Mouse (Mus musculus) myocyte (in vitro differentiated cells): Measurements from ENCODE around the gene Cab39l. TPM values are rescaled to one million over a fixed set of nuclear protein-coding genes. Genes with fewer than 3 reads are reported as not detected.
A peak's percentile ranks its signal among the peaks of the same experiment; 100 is the strongest.

Experiments
- H3K27me3 ChIP-seq: one replicate; pipeline ENCODE4 v1.6.1; 2011; ENCODE audit not compliant: control insufficient read depth, insufficient read depth, insufficient read length
- H3K36me3 ChIP-seq: one replicate; pipeline ENCODE4 v1.6.1; 2011; ENCODE audit not compliant: control insufficient read depth, insufficient read depth
- H3K4me2 ChIP-seq: one replicate; pipeline ENCODE4 v1.6.1; 2011; ENCODE audit warnings: low read depth, control low read depth
- H3K4me3 ChIP-seq: one replicate; pipeline ENCODE4 v1.5.1; 2011; ENCODE audit warnings: mild to moderate bottlenecking, control low read depth, moderate library complexity
- H3K79me2 ChIP-seq: one replicate; pipeline ENCODE4 v1.6.1; 2011; ENCODE audit not compliant: control insufficient read depth, insufficient read depth
- H3ac ChIP-seq: one replicate; pipeline ENCODE4 v1.6.1; 2011; ENCODE audit not compliant: control insufficient read depth, insufficient read length
- CEBPB ChIP-seq: IDR thresholded peaks from 2 replicates; pipeline ENCODE4 v1.6.1; 2011; ENCODE audit warnings: mild to moderate bottlenecking, moderate library complexity; ENCODE audit not compliant: poor library complexity, insufficient read depth, severe bottlenecking
- E2F4 ChIP-seq: IDR thresholded peaks from one replicate; pipeline ENCODE4 v1.6.1; 2011; ENCODE audit warnings: mild to moderate bottlenecking, control low read depth, moderate library complexity; ENCODE audit not compliant: insufficient read depth
- MAX ChIP-seq: IDR thresholded peaks from one replicate; pipeline ENCODE4 v1.6.1; 2011; ENCODE audit warnings: low read depth, mild to moderate bottlenecking, control low read depth
- MYOD1 ChIP-seq, 3 experiments: IDR thresholded peaks; one replicate each; pipeline ENCODE4 v1.6.1; 2011; ENCODE audit warnings: control low read depth in 2 of 3, low read depth in 2 of 3, mild to moderate bottlenecking in 2 of 3, moderate library complexity in 1 of 3; ENCODE audit not compliant: insufficient read length in 2 of 3, control insufficient read depth in 1 of 3
- MYOG ChIP-seq, 3 experiments: IDR thresholded peaks; one replicate each; pipeline ENCODE4 v1.6.1; 2011; ENCODE audit warnings: control low read depth in 2 of 3, low read depth in 2 of 3, mild to moderate bottlenecking in 2 of 3; ENCODE audit not compliant: insufficient read length in 2 of 3, control insufficient read depth in 1 of 3, insufficient read depth in 1 of 3
- POLR2A ChIP-seq: IDR thresholded peaks from one replicate; pipeline ENCODE4 v1.6.1; 2011; ENCODE audit warnings: low read depth, mild to moderate bottlenecking, control low read depth, moderate library complexity; ENCODE audit not compliant: insufficient read length
- POLR2AphosphoS2 ChIP-seq: IDR thresholded peaks from one replicate; pipeline ENCODE4 v1.6.1; 2011; ENCODE audit warnings: low read depth, control low read depth; ENCODE audit not compliant: insufficient read length
- REST ChIP-seq: IDR thresholded peaks from one replicate; pipeline ENCODE4 v1.6.1; 2011; ENCODE audit warnings: mild to moderate bottlenecking, control low read depth, moderate library complexity; ENCODE audit not compliant: insufficient read depth, insufficient read length
- SRF ChIP-seq: IDR thresholded peaks from one replicate; pipeline ENCODE4 v1.6.1; 2011; ENCODE audit warnings: low read depth; ENCODE audit not compliant: control insufficient read depth, insufficient read length
- TCF12 ChIP-seq: IDR thresholded peaks from one replicate; pipeline ENCODE4 v1.6.1; 2011; ENCODE audit warnings: mild to moderate bottlenecking, control low read depth; ENCODE audit not compliant: poor library complexity, insufficient read depth, severe bottlenecking
- TCF3 ChIP-seq: IDR thresholded peaks from one replicate; pipeline ENCODE4 v1.6.1; 2011; ENCODE audit warnings: low read depth, control low read depth; ENCODE audit not compliant: insufficient read length
- USF1 ChIP-seq: IDR thresholded peaks from one replicate; pipeline ENCODE4 v1.6.1; 2011; ENCODE audit warnings: low read depth, mild to moderate bottlenecking, control low read depth, moderate library complexity
- polyA plus RNA-seq: library from polyadenylated mRNA; unstranded; fragments of >200 nt; fragmentation: generic; extraction: Trizol; gene quantifications from one replicate; pipeline ENCODE4 v1.2.1, GENCODE M21; 2012; ENCODE audit warnings: missing spikeins

The Cab39l gene
- polyA plus RNA-seq, 1 experiment, result 8.3 TPM

DNA sequence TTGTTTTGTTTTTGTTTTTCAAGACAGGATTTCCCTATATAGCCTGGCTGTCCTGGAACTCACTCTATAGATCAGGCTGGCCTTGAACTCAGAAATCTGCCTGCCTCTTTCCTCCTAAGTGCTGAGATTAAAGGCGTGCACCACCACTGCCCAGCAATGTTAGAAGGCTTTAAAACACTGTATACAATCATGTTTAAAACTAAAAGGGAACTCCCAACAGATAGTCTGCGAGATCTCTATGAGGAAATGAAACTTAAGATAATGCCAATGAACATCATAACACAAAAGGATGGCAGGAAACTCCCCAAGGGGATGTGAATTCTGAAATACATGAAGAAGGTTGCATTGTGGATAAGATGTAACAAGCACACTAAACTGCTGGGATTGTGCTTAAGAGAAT lies 2.3 kb upstream of the Cab39l start:
- H3K4me3 ChIP-seq, result no peak overlapping the region
- H3K27me3 ChIP-seq, result no peaks in the 10 kb centered on the region
- TF ChIP-seq POLR2A, result no peak
- no peak for TF ChIP-seq MYOG (IDR thresholded peaks at IDR 0.05; ENCODE audit: control insufficient read depth in 1 of 3, insufficient read depth in 1 of 3, insufficient read length in 2 of 3, low read depth in 2 of 3)
- no peak for TF ChIP-seq MYOD1 (IDR thresholded peaks at IDR 0.05; ENCODE audit: control insufficient read depth in 1 of 3, insufficient read length in 2 of 3, low read depth in 2 of 3)
- TF ChIP-seq SRF, result no peak
- TF ChIP-seq CEBPB, result no peak
- no peak for TF ChIP-seq POLR2AphosphoS2
- no peak for TF ChIP-seq TCF3
- no peak for TF ChIP-seq E2F4
- H3ac ChIP-seq, result no peak overlapping the region
- no peak overlapping the region for H3K4me2 ChIP-seq
- H3K36me3 ChIP-seq, result no peaks in the 10 kb centered on the region
- H3K79me2 ChIP-seq, result peaks cover 5% of the 10 kb centered on the region

DNA sequence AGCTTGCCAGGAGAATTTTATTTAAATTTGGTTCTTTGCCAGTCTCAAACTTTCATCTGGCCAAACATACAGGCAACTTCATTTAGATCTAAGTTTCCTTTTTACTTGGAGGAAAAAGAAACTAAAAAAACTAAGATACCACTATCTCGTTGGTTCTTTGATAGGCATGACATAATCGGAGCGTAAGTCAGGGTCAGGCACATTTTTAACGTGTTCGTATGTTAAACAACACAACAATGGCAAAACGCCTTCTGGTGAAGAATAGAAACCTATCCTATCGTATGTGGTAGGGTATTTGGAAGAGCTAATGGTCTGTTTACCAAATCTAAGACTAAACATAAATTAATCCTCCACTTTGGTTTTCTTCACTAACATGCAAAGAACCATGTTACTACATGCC lies 733 bp upstream of the Cab39l start:
- Histone ChIP-seq H3ac (peak overlapping the region; percentile 41), H3K4me3 (peak overlapping the region; percentile 88), H3K79me2 (peaks cover 5% of the 10 kb centered on the region), H3K4me2 (peak overlapping the region; percentile 88), H3K36me3 (no peaks in the 10 kb centered on the region), H3K27me3 (no peaks in the 10 kb centered on the region)
- no peak for TF ChIP-seq TCF3
- no peak for TF ChIP-seq POLR2AphosphoS2
- TF ChIP-seq MYOD1 (IDR thresholded peaks at IDR 0.05; ENCODE audit: control insufficient read depth in 1 of 3, insufficient read length in 2 of 3, low read depth in 2 of 3), result no peak
- TF ChIP-seq REST, result no peak
- TF ChIP-seq SRF, result no peak
- no peak for TF ChIP-seq CEBPB
- no peak for TF ChIP-seq TCF12
- TF ChIP-seq POLR2A, result no peak
- TF ChIP-seq E2F4, result no peak
- TF ChIP-seq MAX, result no peak
- no peak for TF ChIP-seq USF1
- no peak for TF ChIP-seq MYOG (IDR thresholded peaks at IDR 0.05; ENCODE audit: control insufficient read depth in 1 of 3, insufficient read depth in 1 of 3, insufficient read length in 2 of 3, low read depth in 2 of 3)

DNA sequence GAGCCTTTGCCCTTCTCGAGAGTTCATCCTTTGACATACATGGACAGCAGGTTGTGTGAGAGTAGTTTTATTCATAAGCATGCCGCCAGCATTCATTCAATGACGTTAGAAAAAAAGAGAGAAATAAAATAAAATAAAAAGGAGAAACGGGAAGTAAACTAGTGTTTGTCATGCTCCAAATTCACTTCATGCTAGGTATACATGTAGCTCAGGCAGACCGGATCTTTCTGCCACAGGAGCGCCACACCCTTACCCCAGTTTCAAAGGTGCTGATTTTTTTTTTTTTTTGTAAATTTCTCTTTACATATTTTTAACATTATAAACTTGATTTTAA lies 667 bp downstream of the Cab39l start:
- no peaks in the 10 kb centered on the region for H3K36me3 ChIP-seq
- peak overlapping the region; percentile 88 for H3K4me3 ChIP-seq
- H3K27me3 ChIP-seq, result no peaks in the 10 kb centered on the region
- H3K79me2 ChIP-seq, result peaks cover 5% of the 10 kb centered on the region
- TF ChIP-seq TCF12, result no peak
- TF ChIP-seq MAX, result no peak
- no peak for TF ChIP-seq POLR2AphosphoS2
- H3K4me2 ChIP-seq, result peak overlapping the region; percentile 85
- H3ac ChIP-seq, result peak overlapping the region; percentile 41

DNA sequence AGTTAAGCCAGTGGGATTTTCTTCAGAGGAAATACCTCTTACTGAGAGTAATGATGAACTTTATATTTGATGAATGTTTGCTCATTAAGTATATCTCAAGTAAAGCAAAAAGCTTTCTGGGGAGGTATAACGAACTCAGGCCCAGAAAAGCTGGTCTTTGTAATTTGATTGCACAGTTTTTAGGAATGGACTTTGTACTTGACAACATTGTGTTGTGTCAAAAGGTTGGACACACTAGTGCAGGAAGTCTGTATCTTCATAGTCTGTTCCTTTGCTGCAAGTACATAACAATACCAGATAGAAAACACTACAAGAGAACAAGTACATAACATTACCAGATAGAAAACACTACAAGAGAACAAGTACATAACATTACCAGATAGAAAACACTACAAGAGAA lies 4.6 kb downstream of the Cab39l start:
- Histone ChIP-seq H3K27me3 (no peaks in the 10 kb centered on the region), H3K4me2 (no peak overlapping the region), H3ac (no peak overlapping the region), H3K36me3 (no peaks in the 10 kb centered on the region), H3K4me3 (no peak overlapping the region), H3K79me2 (peaks cover 5% of the 10 kb centered on the region)
- no peak for TF ChIP-seq E2F4
- no peak for TF ChIP-seq REST
- no peak for TF ChIP-seq SRF
- TF ChIP-seq MYOD1 (IDR thresholded peaks at IDR 0.05; ENCODE audit: control insufficient read depth in 1 of 3, insufficient read length in 2 of 3, low read depth in 2 of 3), result no peak
- TF ChIP-seq TCF3, result no peak
- no peak for TF ChIP-seq MAX
- no peak for TF ChIP-seq POLR2A
- TF ChIP-seq CEBPB, result no peak
- no peak for TF ChIP-seq POLR2AphosphoS2
- no peak for TF ChIP-seq TCF12
- no peak for TF ChIP-seq USF1
- TF ChIP-seq MYOG (IDR thresholded peaks at IDR 0.05; ENCODE audit: control insufficient read depth in 1 of 3, insufficient read depth in 1 of 3, insufficient read length in 2 of 3, low read depth in 2 of 3), result no peak

GRCm38 (mm10) chr14:59447981-59448380 lies 7.2 kb downstream of the Cab39l start:
- Histone ChIP-seq H3K27me3 (no peaks in the 10 kb centered on the region), H3K4me2 (no peak overlapping the region), H3K36me3 (no peaks in the 10 kb centered on the region), H3K79me2 (peaks cover under 1% of the 10 kb centered on the region), H3K4me3 (no peak overlapping the region), H3ac (no peak overlapping the region)
- TF ChIP-seq MAX (no peak), REST (no peak), TCF12 (no peak), CEBPB (no peak), SRF (no peak), MYOD1 (IDR thresholded peaks at IDR 0.05; ENCODE audit: control insufficient read depth in 1 of 3, insufficient read length in 2 of 3, low read depth in 2 of 3) (no peak), POLR2AphosphoS2 (no peak), E2F4 (no peak), TCF3 (no peak), USF1 (no peak), POLR2A (no peak), MYOG (IDR thresholded peaks at IDR 0.05; ENCODE audit: control insufficient read depth in 1 of 3, insufficient read depth in 1 of 3, insufficient read length in 2 of 3, low read depth in 2 of 3) (no peak)

DNA sequence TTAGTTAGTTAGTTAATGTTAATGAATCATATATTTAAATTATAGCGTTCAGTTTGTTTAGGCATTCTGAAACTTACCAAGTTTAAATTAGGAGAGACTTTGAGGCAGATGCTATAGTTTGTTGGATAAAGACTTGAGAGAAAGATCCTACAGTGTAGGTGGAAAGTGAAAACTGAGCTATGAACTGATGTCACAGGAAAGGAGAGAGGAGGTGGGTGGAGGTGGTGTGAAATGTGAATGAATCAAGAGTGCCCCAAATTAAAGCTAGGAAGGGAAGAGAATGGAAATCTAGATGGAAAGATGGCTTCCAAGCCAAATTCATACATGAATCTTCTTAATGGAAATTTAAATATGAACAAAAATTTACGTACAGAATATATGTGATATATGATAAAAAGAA lies 25.7 kb downstream of the Cab39l start:
- Histone ChIP-seq H3K36me3 (no peaks in the 10 kb centered on the region), H3K4me3 (no peak overlapping the region), H3K79me2 (no peaks in the 10 kb centered on the region), H3ac (no peak overlapping the region), H3K4me2 (no peak overlapping the region), H3K27me3 (no peaks in the 10 kb centered on the region)
- TF ChIP-seq POLR2AphosphoS2 (no peak), MYOG (IDR thresholded peaks at IDR 0.05; ENCODE audit: control insufficient read depth in 1 of 3, insufficient read depth in 1 of 3, insufficient read length in 2 of 3, low read depth in 2 of 3) (no peak), TCF12 (no peak), CEBPB (no peak), SRF (no peak), USF1 (no peak), E2F4 (no peak), TCF3 (no peak), MAX (no peak)
